Mouse (Mus musculus) MEL (cell line): ENCODE data around the gene Olfr1501. TPM values are rescaled to one million over a fixed set of nuclear protein-coding genes. Genes with fewer than 3 reads are reported as not detected.

Experiments
- DNase-seq: peaks from one replicate; pipeline ENCODE4 v3.0.0; 2011; ENCODE audit warnings: low read depth, low spot score
- H3K27ac ChIP-seq: 2 replicates; pipeline ENCODE4 v1.5.1; 2012; ENCODE audit warnings: low read depth, mild to moderate bottlenecking, control low read depth, low read length, moderate library complexity; ENCODE audit not compliant: control insufficient read depth
- H3K27me3 ChIP-seq, 2 experiments: fragments of 150-350 bp in 1 of 2; sonication (generic) in 1 of 2; 2 replicates each; pipeline ENCODE4 v1.6.1; 2012; ENCODE audit warnings: low read length in 2 of 2, mild to moderate bottlenecking in 2 of 2, improper control_type of control experiment in 1 of 2, moderate library complexity in 1 of 2; ENCODE audit not compliant: insufficient read depth in 2 of 2, control insufficient read depth in 1 of 2
- H3K36me3 ChIP-seq, 2 experiments: 2 replicates each; pipeline ENCODE4 v1.6.1; 2012 to 2014; ENCODE audit warnings: low read length in 2 of 2, improper control_type of control experiment in 1 of 2, inconsistent platforms in 1 of 2, mild to moderate bottlenecking in 1 of 2; ENCODE audit not compliant: insufficient read depth in 2 of 2, control insufficient read depth in 1 of 2
- H3K4me1 ChIP-seq, 2 experiments: fragments of 150-350 bp in 1 of 2; sonication (generic) in 1 of 2; 2 replicates each; pipeline ENCODE4 v1.6.1; 2012; ENCODE audit warnings: low read length in 2 of 2, improper control_type of control experiment in 1 of 2, mild to moderate bottlenecking in 1 of 2; ENCODE audit not compliant: insufficient read depth in 2 of 2, control insufficient read depth in 1 of 2
- H3K4me3 ChIP-seq, 2 experiments: fragments of 150-350 bp in 1 of 2; sonication (generic) in 1 of 2; 2 replicates each; pipeline ENCODE4 v1.5.1; 2012; ENCODE audit warnings: low read depth in 2 of 2, low read length in 2 of 2, mild to moderate bottlenecking in 2 of 2, moderate library complexity in 2 of 2, control low read depth in 1 of 2, improper control_type of control experiment in 1 of 2; ENCODE audit not compliant: control insufficient read depth in 1 of 2, insufficient read depth in 1 of 2
- H3K79me2 ChIP-seq: 2 replicates; pipeline ENCODE4 v1.6.1; 2012; ENCODE audit warnings: mild to moderate bottlenecking, low read length, moderate library complexity; ENCODE audit not compliant: control insufficient read depth, poor library complexity, insufficient read depth
- H3K9ac ChIP-seq: 2 replicates; pipeline ENCODE4 v1.6.1; 2012; ENCODE audit warnings: low read depth, mild to moderate bottlenecking, control low read depth, low read length, moderate library complexity; ENCODE audit not compliant: control insufficient read depth, poor library complexity, severe bottlenecking
- H3K9me3 ChIP-seq: fragments of 150-350 bp; sonication (generic); replicated peaks from 2 replicates; pipeline ENCODE4 v1.6.1; 2012; ENCODE audit warnings: mild to moderate bottlenecking, low read length, improper control_type of control experiment, moderate library complexity; ENCODE audit not compliant: insufficient read depth
- BHLHE40 ChIP-seq: IDR thresholded peaks from 2 replicates; pipeline ENCODE4 v1.6.1; 2012; ENCODE audit warnings: low read depth, mild to moderate bottlenecking, inconsistent platforms, low read length, improper control_type of control experiment, borderline replicate concordance
- E2F4 ChIP-seq: IDR thresholded peaks from 2 replicates; pipeline ENCODE4 v1.6.1; 2011; ENCODE audit warnings: low read depth, low read length, improper control_type of control experiment, borderline replicate concordance
- EP300 ChIP-seq, 2 experiments: IDR thresholded peaks; 2 replicates each; pipeline ENCODE4 v1.6.1; 2011; ENCODE audit warnings: improper control_type of control experiment in 2 of 2, low read length in 2 of 2, low read depth in 1 of 2, mild to moderate bottlenecking in 1 of 2
- ETS1 ChIP-seq: IDR thresholded peaks from 2 replicates; pipeline ENCODE4 v1.6.1; 2012; ENCODE audit warnings: low read depth, mild to moderate bottlenecking, inconsistent platforms, low read length, improper control_type of control experiment, moderate library complexity
- GATA1 ChIP-seq: IDR thresholded peaks from 2 replicates; pipeline ENCODE4 v1.6.1; 2011; ENCODE audit warnings: low read depth, low read length, improper control_type of control experiment
- HCFC1 ChIP-seq: IDR thresholded peaks from 2 replicates; pipeline ENCODE4 v1.6.1; 2012; ENCODE audit warnings: low read depth, mild to moderate bottlenecking, inconsistent platforms, low read length, improper control_type of control experiment, moderate library complexity
- KAT2A ChIP-seq: conservative IDR thresholded peaks from 2 replicates; pipeline ENCODE4 v1.6.1; 2012; ENCODE audit warnings: low read depth, low read length, improper control_type of control experiment, inconsistent platforms
- MAFK ChIP-seq: IDR thresholded peaks from 2 replicates; pipeline ENCODE4 v1.6.1; 2011; ENCODE audit warnings: low read depth, mild to moderate bottlenecking, low read length, improper control_type of control experiment, borderline replicate concordance
- MAX ChIP-seq: IDR thresholded peaks from 2 replicates; pipeline ENCODE4 v1.6.1; 2011; ENCODE audit warnings: low read length, improper control_type of control experiment
- MAZ ChIP-seq: IDR thresholded peaks from 2 replicates; pipeline ENCODE4 v1.6.1; 2012; ENCODE audit warnings: low read depth, mild to moderate bottlenecking, inconsistent platforms, low read length, improper control_type of control experiment
- MXI1 ChIP-seq: IDR thresholded peaks from 2 replicates; pipeline ENCODE4 v1.6.1; 2011; ENCODE audit warnings: mild to moderate bottlenecking, low read depth, low read length, improper control_type of control experiment
- MYC ChIP-seq: IDR thresholded peaks from 2 replicates; pipeline ENCODE4 v1.6.1; 2011; ENCODE audit warnings: low read depth, mild to moderate bottlenecking, low read length, improper control_type of control experiment, moderate library complexity
- POLR2A ChIP-seq, 2 experiments: IDR thresholded peaks; 2 replicates each; pipeline ENCODE4 v1.6.1; 2011 to 2012; ENCODE audit warnings: low read length in 2 of 2, mild to moderate bottlenecking in 2 of 2, control low read depth in 1 of 2, improper control_type of control experiment in 1 of 2, low read depth in 1 of 2, moderate library complexity in 1 of 2; ENCODE audit not compliant: control insufficient read depth in 1 of 2, insufficient read depth in 1 of 2, poor library complexity in 1 of 2
- SIN3A ChIP-seq: IDR thresholded peaks from 2 replicates; pipeline ENCODE4 v1.6.1; 2012; ENCODE audit warnings: low read length, improper control_type of control experiment, inconsistent platforms
- UBTF ChIP-seq: IDR thresholded peaks from 2 replicates; pipeline ENCODE4 v1.6.1; 2012; ENCODE audit warnings: low read depth, mild to moderate bottlenecking, inconsistent platforms, low read length, improper control_type of control experiment, moderate library complexity, borderline replicate concordance; ENCODE audit not compliant: insufficient read depth
- USF2 ChIP-seq, 2 experiments: IDR thresholded peaks; 2 replicates each; pipeline ENCODE4 v1.6.1; 2011 to 2012; ENCODE audit warnings: improper control_type of control experiment in 2 of 2, low read length in 2 of 2, borderline replicate concordance in 1 of 2, inconsistent platforms in 1 of 2, low read depth in 1 of 2, mild to moderate bottlenecking in 1 of 2; ENCODE audit not compliant: insufficient read depth in 1 of 2
- ZC3H11A ChIP-seq: IDR thresholded peaks from 2 replicates; pipeline ENCODE4 v1.6.1; 2012; ENCODE audit warnings: low read depth, mild to moderate bottlenecking, inconsistent platforms, low read length, improper control_type of control experiment
- polyA plus RNA-seq, 2 experiments: library from polyadenylated mRNA; stranded (reverse) in 1 of 2; unstranded in 1 of 2; fragments of >175 nt in 1 of 2; fragments of >200 nt in 1 of 2; gene quantifications; 2 replicates each; pipeline versions ENCODE4 v1.2.1 to v1.2.4; 2012; ENCODE audit warnings: low replicate concordance in 2 of 2, low read depth in 1 of 2; ENCODE audit not compliant: insufficient read length in 2 of 2, insufficient read depth in 1 of 2, missing spikeins in 1 of 2
- total RNA-seq: library from RNA; depleted of rRNA; stranded (reverse); fragments of 300-350 nt; gene quantifications from 2 replicates; pipeline ENCODE4 v1.2.3, GENCODE M21; 2012

The Olfr1501 gene
- total and polyA plus RNA-seq, 3 experiments: not detected

GRCm38 (mm10) chr19:13830388-13830787, 20.1 kb downstream of the Olfr1501 start, which contains the start of gene Olfr1500:
Gene Olfr1500 (minus strand): TSS chr19:13830488.
- Histone ChIP-seq H3K4me3 (no peak within 1 kb of the TSS), H3K36me3 (no peaks in the 10 kb centered on the region), H3K9ac (no peak within 1 kb of the TSS), H3K79me2 (no peaks in the 10 kb centered on the region), H3K9me3 (no peaks in the 10 kb centered on the region), H3K4me1 (no peaks in the 10 kb centered on the region), H3K27me3 (no peaks in the 10 kb centered on the region), H3K27ac (no peak within 1 kb of the TSS)
- no peak for DNase-seq
- TF ChIP-seq ETS1 (no peak), POLR2A (IDR thresholded peaks at IDR 0.05; ENCODE audit: control insufficient read depth in 1 of 2, insufficient read depth in 1 of 2, low read depth in 1 of 2, low read length in 2 of 2, poor library complexity in 1 of 2) (no peak), EP300 (IDR thresholded peaks at IDR 0.05; ENCODE audit: low read depth in 1 of 2, low read length in 2 of 2) (no peak), UBTF (no peak), SIN3A (no peak), E2F4 (no peak), BHLHE40 (no peak)

- Histone ChIP-seq H3K27ac (no peak overlapping the region), H3K27me3 (no peaks in the 10 kb centered on the region), H3K4me1 (no peaks in the 10 kb centered on the region), H3K9me3 (no peaks in the 10 kb centered on the region), H3K36me3 (no peaks in the 10 kb centered on the region), H3K4me3 (no peak overlapping the region), H3K9ac (no peak overlapping the region), H3K79me2 (no peaks in the 10 kb centered on the region)
- TF ChIP-seq GATA1: no peak
- TF ChIP-seq USF2 (IDR thresholded peaks at IDR 0.05; ENCODE audit: borderline replicate concordance in 1 of 2, insufficient read depth in 1 of 2, low read depth in 1 of 2, low read length in 2 of 2): no peak
- TF ChIP-seq EP300 (IDR thresholded peaks at IDR 0.05; ENCODE audit: low read depth in 1 of 2, low read length in 2 of 2): no peak
- TF ChIP-seq ZC3H11A: no peak
- no peak for TF ChIP-seq MXI1
- no peak for TF ChIP-seq MAZ
- no peak for TF ChIP-seq HCFC1
- no peak for TF ChIP-seq MAFK
- TF ChIP-seq KAT2A: no peak
- TF ChIP-seq MAX: no peak
- TF ChIP-seq MYC: no peak
- TF ChIP-seq UBTF: no peak
- no peak for TF ChIP-seq BHLHE40
- DNase-seq: no peak
Measured at GRCm38 (mm10) chr19:13828447-13828846, 22.0 kb downstream of the Olfr1501 start.
